Mouse (Mus musculus) heart, embryonic 11.5 days (tissue): Measurements from ENCODE around the gene Brms1. TPM values are rescaled to one million over a fixed set of nuclear protein-coding genes. Genes with fewer than 3 reads are reported as not detected.
A peak's percentile ranks its signal among the peaks of the same experiment; 100 is the strongest.

Experiments
- ATAC-seq: fragments of 200-750 bp; cut with Nextera tagmentation; replicated peaks from 2 replicates; pipeline ENCODE4 v1.8.0; 2017; ENCODE audit warnings: moderate library complexity; ENCODE audit not compliant: insufficient number of reproducible peaks, low FRiP score, low TSS enrichment
- H3K27ac ChIP-seq: fragments of 300-500 bp; sonication (generic); 2 replicates; pipeline ENCODE4 v1.5.1; 2014; ENCODE audit warnings: mild to moderate bottlenecking, low read depth, low read length
- H3K27me3 ChIP-seq: fragments of 300-500 bp; sonication (generic); 2 replicates; pipeline ENCODE4 v1.6.1; 2014; ENCODE audit warnings: mild to moderate bottlenecking, low read length, mixed read lengths; ENCODE audit not compliant: control insufficient read depth, insufficient read depth
- H3K36me3 ChIP-seq: fragments of 300-500 bp; sonication (generic); 2 replicates; pipeline ENCODE4 v1.6.1; 2014; ENCODE audit warnings: mild to moderate bottlenecking, low read length, moderate library complexity, mixed read lengths; ENCODE audit not compliant: control insufficient read depth, insufficient read depth
- H3K4me1 ChIP-seq: fragments of 300-500 bp; sonication (generic); 2 replicates; pipeline ENCODE4 v1.6.1; 2014; ENCODE audit warnings: low read length; ENCODE audit not compliant: control insufficient read depth, insufficient read depth
- H3K4me2 ChIP-seq: fragments of 300-500 bp; sonication (generic); 2 replicates; pipeline ENCODE4 v1.6.1; 2014; ENCODE audit warnings: mild to moderate bottlenecking, moderate library complexity
- H3K4me3 ChIP-seq: fragments of 300-500 bp; sonication (generic); 2 replicates; pipeline ENCODE4 v1.5.1; 2014; ENCODE audit warnings: low read depth, low read length
- H3K9ac ChIP-seq: fragments of 300-500 bp; sonication (generic); 2 replicates; pipeline ENCODE4 v1.6.1; 2014; ENCODE audit warnings: mild to moderate bottlenecking, low read depth, low read length, moderate library complexity
- H3K9me3 ChIP-seq: fragments of 300-500 bp; sonication (generic); replicated peaks from 2 replicates; pipeline ENCODE4 v1.6.1; 2016; ENCODE audit warnings: low read length; ENCODE audit not compliant: control insufficient read depth
- WGBS: fragments of 180-500 bp; shearing (Covaris S2); extraction: QIAGEN DNeasy Blood & Tissue Kit; methylation state at CpG from one replicate; pipeline ENCODE4 v1.1.7; 2014; ENCODE audit not compliant: insufficient replicate concordance; 5-methylcytosine and 5-hydroxymethylcytosine counted together
- polyA plus RNA-seq: library from polyadenylated mRNA; unstranded; fragments of >200 nt; fragmentation: Nextera tagmentation; extraction: Ambion mirVana; gene quantifications from 2 replicates; pipeline ENCODE4 v1.2.1, GENCODE M21; 2014

The Brms1 gene
- polyA plus RNA-seq, 1 experiment from 2014 or later = 35.3 TPM

GRCm38 (mm10) chr19:5013138-5013537 is 28.0 kb upstream of the Brms1 start:
- H3K4me2 ChIP-seq = no peak overlapping the region
- no peaks in the 10 kb centered on the region for H3K27me3 ChIP-seq
- H3K9me3 ChIP-seq = no peaks in the 10 kb centered on the region
- no peak overlapping the region for H3K9ac ChIP-seq
- 46% methylated on average over 8 of the region's 8 CpGs for WGBS
- no peak overlapping the region for H3K27ac ChIP-seq
- H3K36me3 ChIP-seq = no peaks in the 10 kb centered on the region
- peaks cover 11% of the 10 kb centered on the region; the same call in 1 of the 2 replicates for H3K4me1 ChIP-seq
- H3K4me3 ChIP-seq = no peak overlapping the region
- no peak for ATAC-seq

- 20% methylated on average over 8 of the region's 8 CpGs for WGBS
- Histone ChIP-seq H3K9me3 (no peaks in the 10 kb centered on the region), H3K4me2 (no peak overlapping the region), H3K27me3 (no peaks in the 10 kb centered on the region), H3K4me3 (no peak overlapping the region), H3K27ac (no peak overlapping the region), H3K36me3 (no peaks in the 10 kb centered on the region), H3K4me1 (peaks cover 11% of the 10 kb centered on the region; the same call in 1 of the 2 replicates), H3K9ac (no peak overlapping the region; the same call in 1 of the 2 replicates)
- ATAC-seq = no peak
Observed at GRCm38 (mm10) chr19:5014961-5015398, 26.2 kb upstream of the Brms1 start.

DNA sequence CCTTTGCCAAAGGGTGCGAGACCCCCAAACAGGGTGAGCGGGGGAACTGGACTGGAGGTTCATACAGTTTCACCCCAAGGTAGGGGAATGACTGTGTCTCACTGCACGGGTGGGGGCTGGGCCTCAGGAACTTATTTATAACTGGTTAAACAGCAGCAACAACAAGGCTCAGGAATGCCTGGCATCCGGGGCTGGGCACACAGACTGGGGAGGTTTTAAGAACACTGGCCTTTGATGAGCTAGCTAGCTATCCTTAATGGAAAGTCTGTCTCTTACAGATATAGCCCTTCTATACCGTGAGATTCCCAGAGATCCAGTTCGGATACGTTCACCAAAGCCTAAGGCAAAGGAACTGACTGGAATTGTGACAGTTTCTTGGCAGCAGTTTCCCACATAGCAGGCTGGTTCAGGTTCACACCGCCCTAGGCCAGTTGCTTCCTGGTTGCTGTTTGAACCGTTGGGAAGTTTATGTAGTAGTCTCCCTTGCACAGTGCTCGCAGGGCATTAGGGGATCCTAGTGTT is 24.9 kb upstream of the Brms1 start:
- no peaks in the 10 kb centered on the region for H3K27me3 ChIP-seq
- WGBS = 24% methylated on average over 10 of the region's 10 CpGs
- H3K9me3 ChIP-seq = no peaks in the 10 kb centered on the region
- peak overlapping the region; percentile 36; the same call in 1 of the 2 replicates for H3K9ac ChIP-seq
- peak overlapping the region; percentile 56 for H3K4me2 ChIP-seq
- peaks cover 11% of the 10 kb centered on the region; the same call in 1 of the 2 replicates for H3K4me1 ChIP-seq
- no peaks in the 10 kb centered on the region for H3K36me3 ChIP-seq
- no peak overlapping the region for H3K4me3 ChIP-seq
- peak; percentile 67; the same call in 1 of the 2 replicates for ATAC-seq
- peak overlapping the region; percentile 95 for H3K27ac ChIP-seq

GRCm38 (mm10) chr19:5016782-5017181 is 24.4 kb upstream of the Brms1 start:
- Histone ChIP-seq H3K4me3 (no peak overlapping the region), H3K36me3 (no peaks in the 10 kb centered on the region), H3K27me3 (no peaks in the 10 kb centered on the region), H3K27ac (peak overlapping the region; percentile 95), H3K4me1 (peaks cover 11% of the 10 kb centered on the region; the same call in 1 of the 2 replicates), H3K9me3 (no peaks in the 10 kb centered on the region), H3K9ac (0 out of 2 replicates have a peak overlapping the region, but pooled peaks have one; percentile 36), H3K4me2 (peak overlapping the region; percentile 56)
- WGBS = 15% methylated on average over 12 of the region's 12 CpGs
- ATAC-seq = no peak

DNA sequence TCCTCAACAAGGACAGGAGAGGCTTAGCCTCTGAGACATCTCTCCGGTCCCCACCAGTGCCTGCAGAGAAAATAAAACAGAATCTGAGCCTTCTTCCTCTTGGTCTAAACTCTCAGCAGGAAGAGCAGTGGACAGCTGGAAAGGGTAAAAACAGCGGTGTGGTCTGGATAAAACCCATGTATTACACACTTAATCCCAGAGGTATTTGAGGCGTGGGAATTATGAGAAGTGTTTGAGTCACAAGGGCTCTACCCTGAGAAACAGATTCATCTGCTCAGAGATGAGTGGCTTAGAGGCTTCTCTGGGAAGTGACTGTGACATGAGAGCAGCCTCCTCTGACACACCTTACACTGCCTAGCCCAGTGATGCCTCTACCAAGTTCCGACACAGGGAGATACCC is 23.5 kb upstream of the Brms1 start:
- Histone ChIP-seq H3K4me2 (no peak overlapping the region), H3K4me1 (peaks cover 11% of the 10 kb centered on the region; the same call in 1 of the 2 replicates), H3K27ac (0 out of 2 replicates have a peak overlapping the region, but pooled peaks have one; percentile 18), H3K9ac (no peak overlapping the region), H3K27me3 (no peaks in the 10 kb centered on the region), H3K4me3 (no peak overlapping the region), H3K36me3 (no peaks in the 10 kb centered on the region), H3K9me3 (no peaks in the 10 kb centered on the region)
- no peak for ATAC-seq
- 74% methylated on average over 4 of the region's 4 CpGs for WGBS

DNA sequence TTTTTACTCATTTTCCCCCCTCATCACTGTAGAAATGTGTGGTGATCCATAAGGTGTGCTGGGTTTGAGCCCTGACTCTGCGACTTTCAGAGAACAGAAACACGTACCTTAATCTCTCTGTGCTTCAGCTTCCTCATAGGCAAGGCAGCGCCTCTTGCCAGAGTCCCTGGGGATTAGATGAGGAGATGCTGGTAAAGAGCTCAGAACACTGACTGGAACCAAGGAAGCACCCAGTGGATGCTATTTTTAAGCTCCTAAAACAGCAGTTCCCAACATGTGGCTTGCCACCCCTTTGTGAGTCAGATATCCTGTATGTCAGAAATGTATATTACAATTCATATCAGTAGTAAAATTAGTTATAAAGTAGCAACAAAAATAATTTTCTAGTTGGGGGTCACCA is 23.0 kb upstream of the Brms1 start:
- Histone ChIP-seq H3K4me3 (no peak overlapping the region), H3K4me2 (no peak overlapping the region), H3K4me1 (peaks cover 11% of the 10 kb centered on the region; the same call in 1 of the 2 replicates), H3K9me3 (no peaks in the 10 kb centered on the region), H3K36me3 (no peaks in the 10 kb centered on the region), H3K27ac (no peak overlapping the region), H3K27me3 (no peaks in the 10 kb centered on the region), H3K9ac (no peak overlapping the region)
- ATAC-seq = no peak
- WGBS = 77% methylated on average over 3 of the region's 3 CpGs

- Histone ChIP-seq H3K9ac (no peak overlapping the region), H3K27me3 (no peaks in the 10 kb centered on the region), H3K4me1 (peaks cover 4% of the 10 kb centered on the region; the same call in 1 of the 2 replicates), H3K27ac (no peak overlapping the region), H3K4me3 (no peak overlapping the region), H3K4me2 (no peak overlapping the region), H3K36me3 (no peaks in the 10 kb centered on the region), H3K9me3 (no peaks in the 10 kb centered on the region)
- no peak for ATAC-seq
- 81% methylated on average over 2 of the region's 2 CpGs for WGBS
Observed at GRCm38 (mm10) chr19:5021416-5021815, 19.7 kb upstream of the Brms1 start.

GRCm38 (mm10) chr19:5023621-5024479 is 17.3 kb upstream of the Brms1 start, which contains the start of gene Slc29a2:
Slc29a2 (plus strand) TSS chr19:5023860.
- H3K4me3 ChIP-seq = peak within 1 kb of the TSS; percentile 55
- 0 out of 2 replicates have a peak, but pooled peaks cover 2% of the 10 kb centered on the region for H3K4me1 ChIP-seq
- H3K9ac ChIP-seq = peak within 1 kb of the TSS; percentile 78
- no peaks in the 10 kb centered on the region for H3K27me3 ChIP-seq
- peak within 1 kb of the TSS; percentile 81 for H3K27ac ChIP-seq
- H3K36me3 ChIP-seq = 0 out of 2 replicates have a peak, but pooled peaks cover 2% of the 10 kb centered on the region
- H3K9me3 ChIP-seq = no peaks in the 10 kb centered on the region
- peak within 1 kb of the TSS; percentile 79 for H3K4me2 ChIP-seq
- WGBS = under 1% methylated on average over 62 of the region's 62 CpGs
- peak; percentile 90 for ATAC-seq
